Mouse (Mus musculus) forebrain, embryonic 11.5 days (tissue): Measurements from ENCODE around the gene Tmem135. TPM values are rescaled to one million over a fixed set of nuclear protein-coding genes. Genes with fewer than 3 reads are reported as not detected.

Experiments
- ATAC-seq: fragments of 200-750 bp; cut with Nextera tagmentation; replicated peaks from 2 replicates; pipeline ENCODE4 v1.8.0; 2017; ENCODE audit warnings: moderate TSS enrichment; ENCODE audit not compliant: low FRiP score
- DNase-seq: peaks from one replicate; pipeline ENCODE4 v3.0.0-alpha.2; 2017; ENCODE audit warnings: low spot score
- H3K27ac ChIP-seq: fragments of 300-500 bp; sonication (generic); 2 replicates; pipeline ENCODE4 v1.5.1; 2014; ENCODE audit warnings: low read depth, low read length
- H3K27me3 ChIP-seq: fragments of 300-500 bp; sonication (generic); 2 replicates; pipeline ENCODE4 v1.6.1; 2014; ENCODE audit warnings: mild to moderate bottlenecking, low read length, mixed read lengths; ENCODE audit not compliant: control insufficient read depth, insufficient read depth
- H3K36me3 ChIP-seq: fragments of 300-500 bp; sonication (generic); 2 replicates; pipeline ENCODE4 v1.6.1; 2014; ENCODE audit warnings: mild to moderate bottlenecking, low read length, moderate library complexity, mixed read lengths; ENCODE audit not compliant: control insufficient read depth, insufficient read depth
- H3K4me1 ChIP-seq: fragments of 300-500 bp; sonication (generic); replicated peaks from 2 replicates; pipeline ENCODE4 v1.6.1; 2014; ENCODE audit warnings: low read length, mixed read lengths; ENCODE audit not compliant: control insufficient read depth, insufficient read depth
- H3K4me2 ChIP-seq: fragments of 300-500 bp; sonication (generic); 2 replicates; pipeline ENCODE4 v1.6.1; 2014; ENCODE audit warnings: low read depth, mild to moderate bottlenecking, low read length, moderate library complexity, mixed read lengths; ENCODE audit not compliant: severe bottlenecking
- H3K4me3 ChIP-seq: fragments of 300-500 bp; sonication (generic); 2 replicates; pipeline ENCODE4 v1.5.1; 2014; ENCODE audit warnings: low read depth, low read length
- H3K9ac ChIP-seq: fragments of 300-500 bp; sonication (generic); 2 replicates; pipeline ENCODE4 v1.6.1; 2014; ENCODE audit warnings: low read length
- H3K9me3 ChIP-seq: fragments of 300-500 bp; sonication (generic); 2 replicates; pipeline ENCODE4 v1.6.1; 2016; ENCODE audit warnings: low read length, mixed read lengths; ENCODE audit not compliant: control insufficient read depth
- WGBS: fragments of 180-500 bp; shearing (Covaris S2); extraction: QIAGEN DNeasy Blood & Tissue Kit; methylation state at CpG from one replicate; pipeline ENCODE4 v1.1.7; 2014; 5-methylcytosine and 5-hydroxymethylcytosine counted together
- microRNA-seq: library from miRNA; unstranded; fragments of <30 nt; microRNA quantifications from one replicate; pipeline ENCODE4, GENCODE M21; 2016; ENCODE audit not compliant: insufficient number of aligned reads
- polyA plus RNA-seq: library from polyadenylated mRNA; unstranded; fragments of >200 nt; fragmentation: Nextera tagmentation; extraction: Ambion mirVana; gene quantifications from 2 replicates; pipeline ENCODE4 v1.2.1, GENCODE M21; 2014

Tmem135 gene
- polyA plus RNA-seq, 1 experiment from 2014 or later, result 16.2 TPM

GRCm38 (mm10) chr7:89106421-89106820, 297.6 kb downstream of the Tmem135 start:
- 85% methylated on average over 2 of the region's 2 CpGs for WGBS
- H3K9ac ChIP-seq, result no peak overlapping the region

GRCm38 (mm10) chr7:89099756-89100155, 304.3 kb downstream of the Tmem135 start:
- no peak for ATAC-seq
- no peaks in the 10 kb centered on the region for H3K4me1 ChIP-seq
- no peak for DNase-seq
- H3K36me3 ChIP-seq, result no peaks in the 10 kb centered on the region
- no peak overlapping the region for H3K27ac ChIP-seq
- no peak overlapping the region for H3K4me2 ChIP-seq
- no peak overlapping the region for H3K4me3 ChIP-seq
- WGBS, result 95% methylated on average over 4 of the region's 4 CpGs
- H3K27me3 ChIP-seq, result no peaks in the 10 kb centered on the region
- H3K9ac ChIP-seq, result no peak overlapping the region
- no peaks in the 10 kb centered on the region for H3K9me3 ChIP-seq

More at GRCm38 (mm10) chr7:89106421-89106820, 297.6 kb downstream of the Tmem135 start:
- Histone ChIP-seq H3K4me3 (no peak overlapping the region), H3K27ac (no peak overlapping the region), H3K4me1 (no peaks in the 10 kb centered on the region), H3K4me2 (no peak overlapping the region), H3K36me3 (no peaks in the 10 kb centered on the region), H3K27me3 (no peaks in the 10 kb centered on the region), H3K9me3 (no peaks in the 10 kb centered on the region)
- DNase-seq (no peak), ATAC-seq (no peak)

Small RNAs within 50 kb of the gene (microRNA-seq; reads per million reads assigned to microRNA genes)
- gene Gm22171 (not detected), gene Gm24659 (not detected)

Other genes starting within 250 kb of the Tmem135 start
- gene Fzd4, start 133 bp upstream of the Tmem135 start, polyA plus RNA-seq, result 4.1 and 5.0 TPM in 2 replicates
- gene Prss23, start 123.0 kb upstream of the Tmem135 start, polyA plus RNA-seq, result 31.7 and 32.3 TPM in 2 replicates
- gene Me3, start 228.2 kb upstream of the Tmem135 start, polyA plus RNA-seq, result 0.90 and 1.1 TPM in 2 replicates